ENCODE assay signal across 21 mouse cellular contexts in the genomic region with DNA sequence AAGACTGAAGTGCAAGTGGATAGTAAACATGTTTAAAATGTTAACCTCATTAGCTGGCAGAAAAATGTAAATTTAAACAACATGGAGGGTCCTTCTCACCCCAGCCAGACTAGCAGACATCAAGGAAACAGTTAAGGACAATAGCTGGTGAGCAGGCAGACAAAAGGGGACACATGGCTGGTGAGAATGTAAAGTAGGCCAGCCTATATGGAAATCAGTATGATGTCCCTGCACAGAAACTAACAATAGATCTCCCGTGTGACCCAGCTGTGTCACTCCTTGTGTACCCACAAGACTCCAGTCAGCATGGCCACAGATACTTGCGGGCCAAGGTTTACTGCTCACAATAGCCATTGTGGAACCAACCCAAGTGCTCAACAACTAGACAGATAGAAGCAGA. TPM values are rescaled to one million over a fixed set of nuclear protein-coding genes. Genes with fewer than 3 reads are reported as not detected.
DNase-seq lines count a peak whose midpoint lies in the region; ATAC-seq lines count a peak whose summit lies in the region.
"Had no signal": no experiment of that assay in that cellular context is flagged by ENCODE, and none has a peak within 500 bp of the region (broad histone marks: within the 10 kb centered on the region; RNA-seq: fewer than 3 reads in every experiment).

No protein-coding gene starts in this region.

- H3K27me3 ChIP-seq in midbrain, embryonic 12.5 days: no peaks in the 10 kb centered on the region
- no peaks in the 10 kb centered on the region for H3K27me3 ChIP-seq in midbrain, embryonic 15.5 days (replicated peaks)
- H3K27me3 ChIP-seq: limb, embryonic 15.5 days; megakaryocyte, embryonic 14.5 days; Patski had no signal

- H3K27ac ChIP-seq in midbrain, embryonic 12.5 days (replicated peaks): 0 out of 2 replicates have a peak overlapping the region, but pooled peaks have one; percentile 5
- no peak overlapping the region for H3K27ac ChIP-seq in midbrain, embryonic 15.5 days
- H3K27ac ChIP-seq: limb, embryonic 15.5 days; liver, embryonic 14.5 days had no signal

- no peak overlapping the region for H3K9ac ChIP-seq in midbrain, embryonic 12.5 days (replicated peaks)
- no peak overlapping the region for H3K9ac ChIP-seq in midbrain, embryonic 15.5 days
- H3K9ac ChIP-seq: limb, embryonic 15.5 days; liver, embryonic 14.5 days; lung, embryonic 14.5 days had no signal

- intact Hi-C loops in heart, postnatal 36 days (cut with DNase I): no loop called here

- no peak overlapping the region for H3K4me3 ChIP-seq in midbrain, embryonic 12.5 days
- no peak overlapping the region for H3K4me3 ChIP-seq in midbrain, embryonic 15.5 days
- H3K4me3 ChIP-seq: limb, embryonic 15.5 days; megakaryocyte, embryonic 14.5 days had no signal

- peaks cover 7% of the 10 kb centered on the region for H3K4me1 ChIP-seq in midbrain, embryonic 12.5 days
- no peaks in the 10 kb centered on the region for H3K4me1 ChIP-seq in midbrain, embryonic 15.5 days

- H3K36me3 ChIP-seq in midbrain, embryonic 12.5 days: no peaks in the 10 kb centered on the region
- no peaks in the 10 kb centered on the region for H3K36me3 ChIP-seq in midbrain, embryonic 15.5 days (replicated peaks)
- H3K36me3 ChIP-seq: G1E; limb, embryonic 15.5 days had no signal

- no peak overlapping the region for H3K4me2 ChIP-seq in midbrain, embryonic 12.5 days (replicated peaks)
- no peak overlapping the region for H3K4me2 ChIP-seq in midbrain, embryonic 15.5 days
- H3K4me2 ChIP-seq: limb, embryonic 15.5 days; lung, embryonic 14.5 days had no signal

- ATAC-seq in midbrain, embryonic 12.5 days (ENCODE audit: low FRiP score, low read depth): peak; percentile 88
- no peak for ATAC-seq in midbrain, embryonic 15.5 days (replicated peaks)
- ATAC-seq: activated CD4-positive, CD25-positive, alpha-beta regulatory T cell, adult 4 months; Patski had no signal

- peak; percentile 24 for DNase-seq in heart, adult 11 months
- DNase-seq in heart, postnatal 36 days: no peak
- peak; percentile 38 for DNase-seq in ZHBTc4 (ENCODE audit: low read depth, low spot score)
- peak; percentile 79 for DNase-seq in retina, postnatal 1 day
- no peak for DNase-seq in lung, postnatal 36 days
- DNase-seq: adrenal gland, adult 8-10 months; cerebellum, adult 18-20 months; cerebellum, postnatal 14 days; gastrocnemius, postnatal 36 days; kidney, adult 18-20 months; layer of hippocampus, adult 9-11 months; lung, embryonic 14.5 days had no signal

- H3K9me3 ChIP-seq in midbrain, embryonic 12.5 days: no peaks in the 10 kb centered on the region
- no peaks in the 10 kb centered on the region for H3K9me3 ChIP-seq in midbrain, embryonic 15.5 days
- H3K9me3 ChIP-seq: limb, embryonic 15.5 days had no signal

- 20% methylated on average over 2 of the region's 2 CpGs for WGBS in midbrain, embryonic 12.5 days
- WGBS in midbrain, embryonic 15.5 days: 7% methylated on average over 2 of the region's 2 CpGs

RNA-seq across cellular contexts. Expression of gene Frem1, which starts 6.5 kb away (rescaled TPM):
- total RNA-seq in heart, postnatal 36 days (2021): under 1 TPM; 0.25 to 0.30 TPM
- 5.0 and 7.4 TPM in 2 replicates for polyA plus RNA-seq in midbrain, embryonic 12.5 days (2016; fragmentation: Nextera tagmentation; extraction: Ambion mirVana)
- 1.6 and 1.7 TPM in 2 replicates for polyA plus RNA-seq in midbrain, embryonic 15.5 days (2015; fragmentation: Nextera tagmentation; extraction: Ambion mirVana)
- total RNA-seq: neutrophil, adult 5-6 weeks had no signal
- polyA plus RNA-seq: activated CD4-positive, CD25-positive, alpha-beta regulatory T cell, adult 4 months had no signal

Comparison
In these comparisons a context has a peak if more than half of its experiments do, and no peak if none do; other contexts are left out.
1. DNase-seq: peak in heart, adult 11 months (single experiment), ZHBTc4 (single experiment) and retina, postnatal 1 day (single experiment); none in heart, postnatal 36 days (0 of 2) and lung, postnatal 36 days (single experiment).